Mouse (Mus musculus) lung, adult 2 months (tissue): Measurements from ENCODE around the gene Traip.

ENCODE experiments used
- CTCF ChIP-seq: fragments of 200-500 bp; IDR thresholded peaks from 2 replicates; pipeline ENCODE4 v1.5.1; 2011; ENCODE audit warnings: mild to moderate bottlenecking, low read length, control low read depth; ENCODE audit not compliant: insufficient read depth
- POLR2A ChIP-seq: fragments of 200-500 bp; IDR thresholded peaks from 2 replicates; pipeline ENCODE4 v1.6.1; 2011; ENCODE audit warnings: low read depth, mild to moderate bottlenecking, control low read depth, low read length, borderline replicate concordance; ENCODE audit errors: extremely low read depth

DNA sequence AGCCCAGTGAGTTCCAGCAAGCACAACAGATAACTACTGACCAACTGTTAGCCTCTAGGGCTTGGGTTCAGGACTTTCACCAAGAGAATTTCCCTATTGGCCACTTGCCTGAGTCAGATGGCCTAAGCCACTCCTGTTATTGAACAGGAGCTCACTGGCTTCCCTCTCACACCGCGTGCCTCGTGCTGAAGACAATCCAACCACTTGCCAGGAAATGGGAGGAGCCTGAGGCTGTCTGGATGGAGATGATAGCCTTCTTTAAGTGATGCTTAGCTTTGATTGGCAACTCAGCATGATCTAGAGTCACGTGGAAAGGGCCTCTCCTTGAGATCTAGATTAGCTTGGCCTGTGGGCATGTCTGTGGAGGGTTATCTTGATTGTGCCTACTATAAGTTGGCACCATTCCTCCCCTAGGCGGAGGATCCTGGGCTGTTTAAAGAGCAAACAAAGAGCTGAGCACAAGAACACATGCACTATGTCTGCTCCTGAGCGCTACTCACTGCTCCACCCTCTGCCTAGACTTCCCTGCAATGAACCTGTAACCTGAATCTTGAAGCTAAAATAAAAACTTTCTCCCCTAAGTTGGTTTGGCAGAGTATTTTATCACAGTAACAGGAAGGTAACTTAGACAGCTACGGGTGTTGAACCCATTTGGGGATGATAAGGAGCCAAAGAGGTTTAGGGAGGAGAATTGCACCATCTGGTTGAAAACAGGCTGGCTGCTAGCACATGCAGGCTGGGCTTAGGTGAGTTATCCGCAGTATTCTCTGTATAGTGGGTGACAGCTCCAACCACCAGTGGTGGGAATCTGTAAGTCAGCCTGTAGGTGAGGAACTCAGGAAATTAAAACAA lies 22.0 kb downstream of the Traip start:
- TF ChIP-seq CTCF: no peak
- no peak for TF ChIP-seq POLR2A
